8 mouse cellular contexts compared by ENCODE assay signal in the genomic region with DNA sequence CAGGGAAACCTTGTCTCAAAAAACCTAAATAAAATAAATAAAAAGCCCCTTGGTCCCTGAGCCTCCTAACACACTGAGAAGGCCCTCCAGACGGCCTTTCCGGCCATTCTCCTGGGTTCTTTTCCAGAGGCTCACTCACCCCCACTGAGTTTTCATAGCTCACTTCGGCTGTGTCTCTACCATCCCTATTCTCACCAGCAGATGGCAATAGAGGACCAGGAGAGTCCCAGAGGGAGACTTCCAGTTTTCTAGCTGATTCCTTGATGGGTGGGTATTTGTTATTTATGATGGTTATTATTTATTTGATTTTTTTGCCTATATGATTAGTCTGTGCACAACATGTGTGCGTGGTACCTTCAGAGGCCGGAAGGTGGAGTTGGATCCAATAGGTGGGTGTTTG. TPM values are rescaled to one million over a fixed set of nuclear protein-coding genes. Genes with fewer than 3 reads are reported as not detected.
A peak's percentile ranks its signal among the peaks of the same experiment; 100 is the strongest.
DNase-seq lines count a peak whose midpoint lies in the region; ATAC-seq lines count a peak whose summit lies in the region.

No protein-coding gene starts in this region.

- no peak for ATAC-seq in kidney, embryonic 16.5 days (ENCODE audit: low FRiP score, low TSS enrichment)

- no peaks in the 10 kb centered on the region for H3K27me3 ChIP-seq in kidney, embryonic 16.5 days (ENCODE audit: insufficient read depth, low read length)

- no peak overlapping the region for H3K4me3 ChIP-seq in kidney, embryonic 16.5 days (ENCODE audit: low read length)

- DNase-seq in kidney, adult 18-20 months, result peak; percentile 56
- peak; percentile 80 for DNase-seq in ZHBTc4 (ENCODE audit: low read depth, low spot score)
- peak; percentile 62 to 80 for DNase-seq in cerebellum, postnatal 4 days (ENCODE audit: low spot score in 2 of 2)
- peak; percentile 84 for DNase-seq in heart, postnatal 4 days
- DNase-seq in left cerebral cortex, postnatal 14 days (ENCODE audit: low spot score in 2 of 2), result peak; percentile 72 to 86
- peak; percentile 9 for DNase-seq in ovary, adult 18-20 months (ENCODE audit: low spot score)
- peak; percentile 37 to 78 for DNase-seq in thymus, postnatal 10 days (ENCODE audit: low spot score in 2 of 2)

- H3K4me2 ChIP-seq in kidney, embryonic 16.5 days (replicated peaks; ENCODE audit: low read depth, low read length), result no peak overlapping the region

- no peaks in the 10 kb centered on the region for H3K36me3 ChIP-seq in kidney, embryonic 16.5 days (ENCODE audit: insufficient read depth, low read length)

- intact Hi-C loops in left cerebral cortex, postnatal 14 days (cut with DNase I), result loop anchor here (1.0 to 10.0 kb wide), 3 partner anchors 57 to 206 kb away; a partner anchor contains a TSS

- no peak overlapping the region for H3K9ac ChIP-seq in kidney, embryonic 16.5 days (replicated peaks; ENCODE audit: low read length)

- no peaks in the 10 kb centered on the region for H3K4me1 ChIP-seq in kidney, embryonic 16.5 days (ENCODE audit: insufficient read depth, low read length)

- H3K27ac ChIP-seq in kidney, embryonic 16.5 days (ENCODE audit: low read length), result no peak overlapping the region

- 29% methylated on average over 5 of the region's 5 CpGs for WGBS in kidney, embryonic 16.5 days

- H3K9me3 ChIP-seq in kidney, embryonic 16.5 days (ENCODE audit: low read length), result no peaks in the 10 kb centered on the region

RNA-seq across cellular contexts. Expression of a gene that starts 11.3 kb away (rescaled TPM):
- 0.39 and 0.40 TPM in 2 replicates for polyA plus RNA-seq in kidney, embryonic 16.5 days (2015; fragmentation: Nextera tagmentation; extraction: Ambion mirVana)
- total RNA-seq in heart, postnatal 4 days (2021), result 1 to 10 TPM in 1 of 2 experiments, under 1 TPM in 1; 0.97 to 1.4 TPM
- total RNA-seq in left cerebral cortex, postnatal 14 days (2021), result under 1 TPM; 0.31 to 0.38 TPM

RNA-seq across cellular contexts. Expression of a gene that starts 26.0 kb away (rescaled TPM):
- 0.91 and 1.2 TPM in 2 replicates for polyA plus RNA-seq in kidney, embryonic 16.5 days (2015; fragmentation: Nextera tagmentation; extraction: Ambion mirVana)
- total RNA-seq in heart, postnatal 4 days (2021), result not detected
- total RNA-seq in left cerebral cortex, postnatal 14 days (2021), result not detected

RNA-seq across cellular contexts. Expression of a gene that starts 52.2 kb away (rescaled TPM):
- polyA plus RNA-seq in kidney, embryonic 16.5 days (2015; fragmentation: Nextera tagmentation; extraction: Ambion mirVana), result not detected in 2 replicates
- total RNA-seq in heart, postnatal 4 days (2021), result not detected
- total RNA-seq in left cerebral cortex, postnatal 14 days (2021), result not detected

RNA-seq across cellular contexts. Expression of a gene that starts 52.9 kb away (rescaled TPM):
- 20.2 and 22.9 TPM in 2 replicates for polyA plus RNA-seq in kidney, embryonic 16.5 days (2015; fragmentation: Nextera tagmentation; extraction: Ambion mirVana)
- total RNA-seq in heart, postnatal 4 days (2021), result 10 to 100 TPM; 17.9 to 20.4 TPM
- 10 to 100 TPM; 23.1 to 25.8 TPM for total RNA-seq in left cerebral cortex, postnatal 14 days (2021)

Comparison
In these comparisons a context has a peak if more than half of its experiments do, and no peak if none do; other contexts are left out.
1. DNase-seq: peak in every context shown above with its lines; median percentile 84 in heart, postnatal 4 days; 80 in ZHBTc4; 79 in left cerebral cortex, postnatal 14 days; 71 in cerebellum, postnatal 4 days; 58 in thymus, postnatal 10 days; 56 in kidney, adult 18-20 months; 9 in ovary, adult 18-20 months.